Mouse (Mus musculus) T-helper 1 cell (primary cell): ENCODE data around the gene Sept9.

ENCODE experiments used
- in situ Hi-C: fragments of 300-600 bp; cut with MboI, MseI; formaldehyde crosslinking; loops from one replicate; pipeline ENCODE4 v1.15.1; 2025; ENCODE audit warnings: high pct_unique_total_duplicates

Sept9 gene

GRCm38 (mm10) chr11:117264162-117265021 lies 64.9 kb downstream of the Sept9 start:
- in situ Hi-C loops = no loop called here

GRCm38 (mm10) chr11:117265270-117265980 lies 66.0 kb downstream of the Sept9 start:
- in situ Hi-C loops = no loop called here

- in situ Hi-C loops = no loop called here
Observed at GRCm38 (mm10) chr11:117265981-117266905, 66.8 kb downstream of the Sept9 start.

GRCm38 (mm10) chr11:117266906-117267721 lies 67.7 kb downstream of the Sept9 start:
- in situ Hi-C loops = no loop called here

DNA sequence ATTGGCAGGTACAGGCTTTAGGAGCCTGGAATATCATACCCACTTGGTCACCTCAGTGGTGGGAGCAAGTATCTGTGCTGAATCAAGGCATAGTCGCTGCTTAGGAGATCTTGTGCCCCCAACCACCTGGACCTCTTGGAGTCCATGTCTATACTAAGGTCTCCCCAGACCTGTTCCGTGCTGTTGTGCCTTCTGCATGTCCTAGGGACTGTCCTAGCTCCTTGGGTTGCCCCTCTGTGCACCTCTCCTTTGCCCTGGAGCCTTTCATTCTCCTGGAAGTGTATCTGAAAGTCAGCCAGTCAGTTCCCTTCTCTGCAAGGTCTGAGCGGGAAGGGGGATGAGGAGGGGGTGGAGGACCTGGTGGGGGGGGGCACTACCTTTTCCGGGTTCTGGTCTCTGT lies 68.4 kb downstream of the Sept9 start:
- in situ Hi-C loops = no loop called here

GRCm38 (mm10) chr11:117268304-117268956 lies 69.0 kb downstream of the Sept9 start:
- in situ Hi-C loops = no loop called here

DNA sequence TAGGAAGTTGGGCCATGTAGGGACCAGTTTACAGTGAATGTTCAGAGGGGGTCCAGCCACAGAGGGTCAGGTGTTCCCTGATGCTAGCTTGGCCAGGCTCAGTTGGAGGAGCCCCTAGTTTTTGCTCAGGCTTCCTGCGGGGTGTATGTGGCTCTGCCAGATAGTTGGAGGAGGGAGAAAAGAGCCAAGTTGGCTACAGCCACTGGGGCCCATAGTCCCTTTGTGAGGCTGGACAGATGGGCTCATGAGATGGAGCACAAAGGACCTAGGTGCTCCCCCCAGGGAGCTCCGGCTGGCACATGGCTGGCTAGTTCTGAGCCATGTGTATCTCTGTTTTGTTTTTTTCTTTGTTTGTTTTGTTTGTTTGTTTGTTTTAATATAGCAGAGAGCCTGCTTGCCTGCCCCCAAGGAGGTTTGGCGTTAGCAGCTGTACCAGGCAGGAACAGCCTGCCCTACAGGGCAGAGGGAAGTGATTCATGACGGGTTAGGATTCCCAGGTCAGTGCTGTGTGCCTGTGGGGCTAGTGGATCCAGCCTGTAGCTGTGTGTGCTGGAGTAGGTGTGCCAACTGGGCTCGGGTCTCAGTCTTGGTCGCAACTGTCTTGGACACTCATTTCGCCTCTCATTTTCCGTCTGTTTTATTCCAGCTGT lies 69.7 kb downstream of the Sept9 start:
- in situ Hi-C loops = no loop called here

DNA sequence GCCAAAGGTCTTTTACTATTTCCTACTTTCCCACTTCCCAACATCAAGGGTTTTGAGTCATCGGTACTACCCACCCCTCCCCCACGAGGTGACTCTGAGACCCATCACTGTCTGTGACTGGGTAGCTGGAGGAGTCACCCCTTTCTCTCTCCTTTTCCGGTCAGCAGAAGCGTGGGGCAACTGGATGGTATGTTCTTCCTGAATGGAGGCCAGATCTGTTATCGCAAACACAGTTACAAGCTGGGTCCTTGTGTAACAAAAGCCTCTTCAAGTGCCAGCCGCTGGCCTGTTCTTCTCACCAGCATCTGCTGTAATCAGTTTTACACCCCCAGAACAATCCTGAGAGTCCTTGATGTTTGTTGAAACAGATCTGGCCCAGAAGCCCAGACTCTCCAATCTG lies 70.5 kb downstream of the Sept9 start:
- in situ Hi-C loops = no loop called here

DNA sequence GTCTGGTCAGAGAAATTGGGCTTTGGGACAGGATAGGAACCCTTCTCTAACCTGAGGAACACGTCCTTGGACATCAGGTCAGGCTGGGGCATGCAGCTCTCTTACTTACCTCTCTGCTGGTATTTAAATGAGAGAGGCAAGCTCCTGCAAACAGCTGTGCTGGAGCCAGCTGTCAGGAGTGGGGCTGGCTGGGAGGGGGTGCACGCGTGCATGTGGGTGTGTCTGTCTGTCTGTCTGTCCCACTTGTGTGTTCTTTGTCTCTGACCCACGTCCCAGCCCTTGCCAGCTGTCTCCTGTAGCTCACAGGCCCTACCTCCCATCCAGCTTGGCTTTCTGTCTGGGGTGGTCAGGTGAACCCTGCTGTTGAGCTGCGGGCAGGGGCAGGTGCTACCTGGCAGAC lies 75.5 kb downstream of the Sept9 start:
- in situ Hi-C loops = no loop called here

GRCm38 (mm10) chr11:117275999-117276398 lies 76.5 kb downstream of the Sept9 start:
- in situ Hi-C loops = no loop called here

GRCm38 (mm10) chr11:117276946-117277345 lies 77.5 kb downstream of the Sept9 start:
- in situ Hi-C loops = no loop called here

- in situ Hi-C loops = no loop called here
Observed at GRCm38 (mm10) chr11:117278113-117278512, 78.7 kb downstream of the Sept9 start.

GRCm38 (mm10) chr11:117278514-117278913 lies 79.1 kb downstream of the Sept9 start:
- in situ Hi-C loops = no loop called here

- in situ Hi-C loops = no loop called here
Observed at GRCm38 (mm10) chr11:117279993-117280392, 80.5 kb downstream of the Sept9 start.

- in situ Hi-C loops = no loop called here
Observed at GRCm38 (mm10) chr11:117283048-117283888, 83.8 kb downstream of the Sept9 start.

- in situ Hi-C loops = no loop called here
Observed at GRCm38 (mm10) chr11:117283889-117284450, 84.5 kb downstream of the Sept9 start.

GRCm38 (mm10) chr11:117284721-117285605 lies 85.5 kb downstream of the Sept9 start:
- in situ Hi-C loops = no loop called here

DNA sequence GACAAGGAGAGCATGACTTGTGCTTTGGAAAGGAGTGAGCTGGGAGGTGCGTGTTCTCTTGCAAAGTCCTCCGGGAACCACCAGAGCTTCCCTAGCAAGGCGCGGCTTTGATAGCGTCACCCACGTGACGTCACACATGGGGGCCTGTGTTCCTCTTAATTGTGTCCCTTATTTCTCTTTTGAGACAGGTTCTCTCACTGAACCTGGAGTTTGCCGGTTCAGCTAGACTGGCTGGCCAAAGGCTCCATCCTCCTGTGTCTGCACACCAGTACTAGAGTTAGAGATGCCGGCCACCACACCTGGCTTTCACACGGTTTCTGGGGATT lies 86.1 kb downstream of the Sept9 start:
- in situ Hi-C loops = no loop called here
